Mouse (Mus musculus): ENCODE results near the gene Stat1.

GRCm38 (mm10) chr1:52154890-52155289 is 35.6 kb downstream of the Stat1 start:
- TF ChIP-seq POLR2A (IDR thresholded peaks at IDR 0.05; ENCODE audit: low read depth, low read length) = no peak
- TF ChIP-seq CTCF (conservative IDR thresholded peaks at IDR 0.05; ENCODE audit: insufficient read depth, insufficient read length, low read depth, low read length) = no peak
